Mouse (Mus musculus): ENCODE data around the gene Ppp5c.

- no peak for TF ChIP-seq CTCF (IDR thresholded peaks at IDR 0.05; ENCODE audit: borderline replicate concordance, control insufficient read depth, extremely low read depth, insufficient read depth, low read length, poor library complexity)
- no peak for TF ChIP-seq POLR2A (IDR thresholded peaks at IDR 0.05; ENCODE audit: control insufficient read depth, extremely low read depth, insufficient read depth, low read length, poor library complexity)
These were observed 72.0 kb downstream of the Ppp5c start for GRCm38 (mm10) chr7:16955712-16956111.
